ENCODE assay signal across 18 mouse cellular contexts in the genomic region with DNA sequence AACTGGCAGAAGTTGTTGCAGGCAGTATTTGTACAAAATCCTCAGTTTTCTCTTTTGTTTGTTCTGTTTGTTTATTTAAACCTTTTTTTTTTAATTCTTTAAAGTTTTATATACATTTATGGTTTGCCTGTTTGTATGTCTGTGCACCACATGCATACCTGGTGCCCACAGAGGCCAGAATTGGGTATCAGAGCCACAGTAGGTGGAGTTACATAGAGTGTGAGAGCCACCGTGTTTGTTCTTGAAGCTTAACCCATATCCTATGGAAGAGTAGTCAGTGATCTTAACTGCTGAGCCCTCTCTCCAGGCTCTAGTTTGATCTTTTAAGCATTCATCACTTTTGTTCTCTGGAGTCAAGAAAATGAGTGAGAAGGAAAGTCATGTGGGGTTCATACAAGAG.
"Had no signal": no experiment of that assay in that cellular context is flagged by ENCODE, and none has a peak within 500 bp of the region (broad histone marks: within the 10 kb centered on the region; RNA-seq: fewer than 3 reads in every experiment).

No protein-coding gene starts in this region.

- DNase-seq: kidney, adult 11 months; kidney, adult 8-10 months; kidney, postnatal 14 days; kidney, postnatal 4 days; layer of hippocampus, adult 9-11 months; lung, adult 18-20 months; lung, postnatal 10 days; lung, postnatal 36 days; right cerebral cortex, adult 18-20 months; right cerebral cortex, postnatal 25 days; thymus, adult 18-20 months; thymus, postnatal 36 days had no signal

- H3K4me1 ChIP-seq: intestine, embryonic 15.5 days; lung, embryonic 15.5 days; midbrain, embryonic 10.5 days; midbrain, embryonic 13.5 days had no signal

- H3K27ac ChIP-seq: intestine, embryonic 15.5 days; kidney, embryonic 15.5 days; lung, embryonic 15.5 days; midbrain, embryonic 10.5 days; midbrain, embryonic 13.5 days had no signal

- ATAC-seq: intestine, embryonic 15.5 days; midbrain, embryonic 13.5 days had no signal

- H3K4me3 ChIP-seq: intestine, embryonic 15.5 days; kidney, embryonic 15.5 days; lung, embryonic 15.5 days; megakaryocyte, embryonic 14.5 days; midbrain, embryonic 10.5 days; midbrain, embryonic 13.5 days had no signal

- H3K9me3 ChIP-seq: intestine, embryonic 15.5 days; kidney, embryonic 15.5 days; lung, embryonic 15.5 days; megakaryocyte, embryonic 14.5 days; midbrain, embryonic 10.5 days; midbrain, embryonic 13.5 days had no signal

- H3K4me2 ChIP-seq: intestine, embryonic 15.5 days; kidney, embryonic 15.5 days; lung, embryonic 15.5 days; midbrain, embryonic 13.5 days had no signal

- H3K36me3 ChIP-seq: intestine, embryonic 15.5 days; kidney, embryonic 15.5 days; lung, embryonic 15.5 days; midbrain, embryonic 13.5 days had no signal

- H3K9ac ChIP-seq: intestine, embryonic 15.5 days; kidney, embryonic 15.5 days; lung, embryonic 15.5 days; midbrain, embryonic 13.5 days had no signal

- H3K27me3 ChIP-seq: intestine, embryonic 15.5 days; kidney, embryonic 15.5 days; lung, embryonic 15.5 days; megakaryocyte, embryonic 14.5 days; midbrain, embryonic 13.5 days had no signal
